Mouse (Mus musculus) intestine, embryonic 16.5 days (tissue): ENCODE data around the gene Nemp2. TPM values are rescaled to one million over a fixed set of nuclear protein-coding genes. Genes with fewer than 3 reads are reported as not detected.
A peak's percentile ranks its signal among the peaks of the same experiment; 100 is the strongest.

Experiments
- ATAC-seq: fragments of 200-750 bp; cut with Nextera tagmentation; 2 replicates; pipeline ENCODE4 v1.8.0; 2017; ENCODE audit warnings: moderate TSS enrichment, moderate library complexity
- H3K27ac ChIP-seq: fragments of 300-500 bp; sonication (generic); 2 replicates; pipeline ENCODE4 v1.5.1; 2014; ENCODE audit warnings: mild to moderate bottlenecking, low read length
- H3K27me3 ChIP-seq: fragments of 300-500 bp; sonication (generic); replicated peaks from 2 replicates; pipeline ENCODE4 v1.6.1; 2014; ENCODE audit warnings: low read length, control low read depth, mixed read lengths; ENCODE audit not compliant: control insufficient read depth, insufficient read depth
- H3K36me3 ChIP-seq: fragments of 300-500 bp; sonication (generic); 2 replicates; pipeline ENCODE4 v1.6.1; 2014; ENCODE audit warnings: low read length, control low read depth; ENCODE audit not compliant: control insufficient read depth, insufficient read depth
- H3K4me1 ChIP-seq: fragments of 300-500 bp; sonication (generic); 2 replicates; pipeline ENCODE4 v1.6.1; 2014; ENCODE audit warnings: low read length, control low read depth, mixed read lengths; ENCODE audit not compliant: control insufficient read depth, insufficient read depth
- H3K4me2 ChIP-seq: fragments of 300-500 bp; sonication (generic); 2 replicates; pipeline ENCODE4 v1.6.1; 2014; ENCODE audit warnings: low read depth, low read length, control low read depth
- H3K4me3 ChIP-seq: fragments of 300-500 bp; sonication (generic); 2 replicates; pipeline ENCODE4 v1.5.1; 2014; ENCODE audit warnings: mild to moderate bottlenecking, low read length
- H3K9ac ChIP-seq: fragments of 300-500 bp; sonication (generic); 2 replicates; pipeline ENCODE4 v1.6.1; 2014; ENCODE audit warnings: low read depth, low read length
- H3K9me3 ChIP-seq: fragments of 300-500 bp; sonication (generic); 2 replicates; pipeline ENCODE4 v1.6.1; 2016; ENCODE audit warnings: low read length, control low read depth; ENCODE audit not compliant: control insufficient read depth
- WGBS: fragments of 180-500 bp; shearing (Covaris S2); extraction: QIAGEN DNeasy Blood & Tissue Kit; methylation state at CpG from one replicate; pipeline ENCODE4 v1.1.7; 2014; 5-methylcytosine and 5-hydroxymethylcytosine counted together
- polyA plus RNA-seq: library from polyadenylated mRNA; unstranded; fragments of >200 nt; fragmentation: Nextera tagmentation; extraction: Ambion mirVana; gene quantifications from 2 replicates; pipeline ENCODE4 v1.2.1, GENCODE M21; 2015

The Nemp2 gene
- polyA plus RNA-seq, result 4.9 and 5.7 TPM in 2 replicates

- Histone ChIP-seq H3K9ac (peak within 1 kb of the TSS; percentile 85), H3K36me3 (no peaks in the 10 kb centered on the region), H3K4me3 (peak within 1 kb of the TSS; percentile 97), H3K4me1 (peaks cover 6% of the 10 kb centered on the region), H3K27ac (peak within 1 kb of the TSS; percentile 83), H3K9me3 (no peaks in the 10 kb centered on the region), H3K4me2 (peak within 1 kb of the TSS; percentile 67), H3K27me3 (no peaks in the 10 kb centered on the region)
- WGBS, result under 1% methylated on average over 44 of the region's 44 CpGs
- ATAC-seq, result peak; percentile 95
Observed at GRCm38 (mm10) chr1:52630248-52630936, at the start of gene Nemp2. TSS of gene Nemp2 (plus strand) at chr1:52630703.

- Histone ChIP-seq H3K36me3 (no peaks in the 10 kb centered on the region), H3K9ac (no peak overlapping the region), H3K4me1 (peaks cover 5% of the 10 kb centered on the region), H3K9me3 (no peaks in the 10 kb centered on the region), H3K27ac (no peak overlapping the region), H3K27me3 (no peaks in the 10 kb centered on the region), H3K4me3 (no peak overlapping the region), H3K4me2 (no peak overlapping the region)
- ATAC-seq, result no peak
- WGBS, result 65% methylated on average over 6 of the region's 6 CpGs
Observed at GRCm38 (mm10) chr1:52581744-52582143, 48.8 kb upstream of the Nemp2 start.

DNA sequence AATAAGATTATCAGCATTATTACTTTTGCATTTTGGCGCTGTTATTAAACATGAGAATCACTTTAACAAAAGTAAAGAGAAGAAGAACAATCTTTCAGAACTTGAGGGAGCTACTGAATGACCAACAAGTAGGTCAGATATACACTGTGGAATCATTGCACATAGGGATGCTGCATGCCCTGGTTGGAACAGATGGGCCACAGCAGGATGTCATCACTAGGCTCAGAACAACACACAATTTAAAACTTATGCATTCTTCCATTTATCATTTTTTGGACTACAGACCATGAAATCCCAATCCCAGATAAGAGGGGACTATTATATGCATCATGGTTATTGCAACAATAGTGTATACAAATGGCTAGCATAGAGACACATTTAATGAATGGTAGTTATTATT, 47.6 kb upstream of the Nemp2 start:
- Histone ChIP-seq H3K4me1 (peaks cover 5% of the 10 kb centered on the region), H3K4me2 (no peak overlapping the region), H3K27ac (no peak overlapping the region), H3K4me3 (no peak overlapping the region), H3K36me3 (no peaks in the 10 kb centered on the region), H3K9me3 (no peaks in the 10 kb centered on the region), H3K27me3 (no peaks in the 10 kb centered on the region), H3K9ac (no peak overlapping the region)
- no peak for ATAC-seq
- WGBS, result 100% methylated on average over 1 of the region's 1 CpGs

DNA sequence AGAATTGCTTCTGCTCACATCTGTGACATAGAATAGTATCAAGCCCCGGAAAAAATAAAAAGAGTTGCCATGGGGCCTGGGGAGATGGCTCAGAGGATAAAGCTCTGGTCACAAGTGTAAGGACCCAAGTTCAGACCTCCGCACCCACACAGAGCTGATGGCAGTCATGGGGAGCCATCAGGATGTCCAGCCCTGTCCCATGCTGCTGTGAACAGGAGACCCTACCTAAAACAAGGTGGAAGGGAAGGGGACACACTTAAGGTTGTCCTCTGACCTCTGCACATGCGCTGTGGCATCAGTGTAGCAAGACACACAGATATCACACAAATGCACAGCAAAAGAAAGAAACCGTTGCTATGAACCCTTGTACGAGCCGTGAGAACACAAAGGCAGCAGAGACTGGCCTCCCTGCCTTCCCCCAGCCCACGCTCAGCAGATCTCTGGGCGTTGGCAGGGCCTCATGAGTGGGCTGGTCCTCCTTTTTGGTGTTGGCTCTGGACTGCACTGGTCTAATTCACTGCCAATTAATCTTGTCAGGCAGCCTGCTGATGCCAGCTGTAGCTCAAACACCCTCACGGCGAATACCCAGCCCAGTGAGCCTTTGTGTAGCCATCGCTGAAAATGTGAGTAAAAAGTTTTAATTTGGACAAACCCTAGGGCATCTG, 33.4 kb upstream of the Nemp2 start:
- H3K4me2 ChIP-seq, result no peak overlapping the region
- H3K9ac ChIP-seq, result no peak overlapping the region
- no peak overlapping the region for H3K27ac ChIP-seq

GRCm38 (mm10) chr1:52597761-52598160, 32.7 kb upstream of the Nemp2 start:
- H3K9ac ChIP-seq, result no peak overlapping the region
- peak; percentile 74 for ATAC-seq
- H3K4me1 ChIP-seq, result no peaks in the 10 kb centered on the region
- H3K27me3 ChIP-seq, result no peaks in the 10 kb centered on the region
- H3K4me2 ChIP-seq, result peak overlapping the region; percentile 35
- 28% methylated on average over 11 of the region's 11 CpGs for WGBS
- no peak overlapping the region for H3K4me3 ChIP-seq
- H3K9me3 ChIP-seq, result no peaks in the 10 kb centered on the region
- no peak overlapping the region for H3K27ac ChIP-seq
- H3K36me3 ChIP-seq, result no peaks in the 10 kb centered on the region

More for the DNA sequence above, 33.4 kb upstream of the Nemp2 start:
- H3K9me3 ChIP-seq, result no peaks in the 10 kb centered on the region
- no peaks in the 10 kb centered on the region for H3K36me3 ChIP-seq
- no peaks in the 10 kb centered on the region for H3K27me3 ChIP-seq
- no peaks in the 10 kb centered on the region for H3K4me1 ChIP-seq
- 59% methylated on average over 11 of the region's 11 CpGs for WGBS
- no peak overlapping the region for H3K4me3 ChIP-seq
- peak; percentile 63 for ATAC-seq

GRCm38 (mm10) chr1:52598361-52598760, 32.1 kb upstream of the Nemp2 start:
- Histone ChIP-seq H3K9me3 (no peaks in the 10 kb centered on the region), H3K4me1 (no peaks in the 10 kb centered on the region), H3K9ac (no peak overlapping the region), H3K27ac (no peak overlapping the region), H3K4me3 (no peak overlapping the region), H3K4me2 (no peak overlapping the region), H3K27me3 (no peaks in the 10 kb centered on the region), H3K36me3 (no peaks in the 10 kb centered on the region)
- WGBS, result 73% methylated on average over 4 of the region's 4 CpGs
- no peak for ATAC-seq

DNA sequence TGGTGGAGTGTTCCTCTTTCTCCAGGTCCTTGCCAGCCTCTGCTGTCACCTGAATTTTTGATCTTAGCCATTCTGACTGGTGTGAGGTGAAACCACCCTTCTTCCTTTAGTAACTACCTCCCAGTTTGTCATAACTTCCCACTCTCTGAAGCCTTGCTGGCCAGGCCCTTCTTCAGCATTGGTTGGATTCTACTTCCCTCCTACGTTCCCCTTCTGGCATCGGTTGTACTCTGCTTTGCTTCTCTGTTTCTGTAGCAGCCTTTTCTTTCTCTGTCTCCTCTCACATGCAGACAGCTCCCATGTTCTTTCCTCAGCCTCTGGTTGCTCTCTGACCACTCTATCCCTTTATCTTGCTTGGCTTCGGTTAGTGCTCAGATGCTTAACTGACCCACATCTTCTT, 29.0 kb upstream of the Nemp2 start:
- H3K4me3 ChIP-seq, result no peak overlapping the region
- H3K4me1 ChIP-seq, result no peaks in the 10 kb centered on the region
- WGBS, result 84% methylated on average over 3 of the region's 3 CpGs
- H3K4me2 ChIP-seq, result no peak overlapping the region
- no peak for ATAC-seq
- H3K9ac ChIP-seq, result no peak overlapping the region
- no peaks in the 10 kb centered on the region for H3K36me3 ChIP-seq
- H3K27me3 ChIP-seq, result no peaks in the 10 kb centered on the region
- no peak overlapping the region for H3K27ac ChIP-seq
- H3K9me3 ChIP-seq, result no peaks in the 10 kb centered on the region

DNA sequence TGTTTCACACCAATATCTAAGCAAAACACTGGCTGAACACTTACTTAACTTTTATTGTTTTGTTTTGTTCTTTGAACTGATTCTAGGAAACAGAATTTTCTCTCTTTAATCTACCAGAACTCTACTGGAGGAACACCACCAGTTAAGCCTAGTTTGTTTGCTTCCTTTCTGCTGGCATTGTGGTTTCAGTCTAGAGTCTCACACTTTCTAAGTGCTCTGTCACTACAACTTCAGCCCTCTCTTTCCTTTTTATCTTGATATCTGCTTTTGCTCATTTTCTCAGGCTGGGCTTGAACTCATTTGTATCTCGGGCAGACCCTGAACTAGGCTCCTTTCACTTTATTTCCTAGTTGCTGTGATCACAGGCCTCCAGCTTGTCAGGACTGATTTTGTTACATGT, 22.8 kb upstream of the Nemp2 start:
- Histone ChIP-seq H3K4me3 (no peak overlapping the region), H3K9me3 (no peaks in the 10 kb centered on the region), H3K27ac (no peak overlapping the region), H3K36me3 (no peaks in the 10 kb centered on the region), H3K4me2 (no peak overlapping the region), H3K9ac (no peak overlapping the region), H3K4me1 (no peaks in the 10 kb centered on the region), H3K27me3 (no peaks in the 10 kb centered on the region)
- ATAC-seq, result no peak
- 85% methylated on average over 1 of the region's 1 CpGs for WGBS

GRCm38 (mm10) chr1:52608486-52608885, 22.0 kb upstream of the Nemp2 start:
- no peaks in the 10 kb centered on the region for H3K27me3 ChIP-seq
- no peak overlapping the region for H3K4me3 ChIP-seq
- no peak overlapping the region for H3K27ac ChIP-seq
- 93% methylated on average over 4 of the region's 4 CpGs for WGBS
- ATAC-seq, result no peak
- no peaks in the 10 kb centered on the region for H3K9me3 ChIP-seq
- no peak overlapping the region for H3K9ac ChIP-seq
- no peaks in the 10 kb centered on the region for H3K4me1 ChIP-seq
- H3K36me3 ChIP-seq, result no peaks in the 10 kb centered on the region
- H3K4me2 ChIP-seq, result no peak overlapping the region
